Mouse (Mus musculus): Measurements from ENCODE around the gene Wnt11. TPM values are rescaled to one million over a fixed set of nuclear protein-coding genes. Genes with fewer than 3 reads are reported as not detected.

The Wnt11 gene
- polyA plus RNA-seq, 1 experiment: 1.5 TPM

DNA sequence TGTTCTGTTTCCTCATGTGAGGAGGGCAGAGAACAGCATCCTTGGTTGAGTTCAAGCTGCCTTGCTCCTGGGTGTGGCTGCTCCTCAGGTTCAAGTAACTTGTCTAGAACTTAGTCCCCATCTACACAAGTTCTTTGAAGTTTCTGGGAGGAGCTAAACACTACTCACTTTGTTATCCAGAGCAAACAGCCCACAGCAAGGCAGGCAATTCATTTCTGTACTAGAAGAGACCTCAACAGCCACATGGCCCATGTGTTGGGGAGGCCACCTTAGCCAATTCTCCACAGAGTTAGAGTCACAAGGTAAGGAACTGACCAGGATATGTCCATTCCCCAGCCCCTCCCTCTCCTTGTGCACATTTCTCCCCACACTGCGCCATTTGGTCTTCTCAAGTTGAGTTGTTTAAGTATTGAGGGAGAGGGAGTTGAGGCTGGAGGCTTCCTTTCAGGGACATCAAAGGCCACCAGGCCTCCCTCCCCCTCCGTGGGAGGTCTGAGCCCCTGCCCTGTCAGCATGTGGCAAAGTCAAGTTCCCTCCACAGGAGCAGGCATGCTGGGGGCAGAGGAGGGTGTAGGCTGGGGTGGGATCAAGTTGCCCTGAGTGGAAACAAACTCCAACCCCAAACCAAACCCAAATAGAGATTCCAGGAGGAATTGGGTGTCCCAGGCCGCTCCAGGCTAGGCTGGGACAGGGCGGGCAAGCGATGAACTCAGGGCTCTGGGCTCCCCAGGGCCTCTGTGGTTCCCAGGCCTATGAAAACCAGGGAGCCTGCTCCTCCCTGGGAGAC lies 37.4 kb upstream of the Wnt11 start:
- WGBS: 66% methylated on average over 5 of the region's 5 CpGs
- no peak for TF ChIP-seq POLR2A (IDR thresholded peaks at IDR 0.05; ENCODE audit: borderline replicate concordance, control insufficient read depth, low read depth, low read length)

DNA sequence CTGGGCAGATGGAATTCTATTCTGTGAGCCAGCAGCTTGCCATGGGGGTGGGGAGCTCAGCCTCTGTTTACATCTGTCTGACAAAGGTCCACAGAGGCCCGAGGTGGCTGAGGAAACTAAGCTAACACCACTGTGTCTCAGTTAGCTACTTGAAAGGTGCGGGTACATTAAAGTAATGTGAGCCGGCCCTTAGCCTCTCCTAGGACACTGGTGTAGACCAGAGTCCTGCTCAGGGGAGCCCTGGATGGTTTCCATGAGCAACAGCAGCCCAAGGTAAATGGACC lies 36.8 kb upstream of the Wnt11 start:
- H3K4me3 ChIP-seq (replicated peaks; ENCODE audit: control insufficient read depth, low read depth, low read length): no peak overlapping the region
- H3K4me1 ChIP-seq (ENCODE audit: control insufficient read depth, insufficient read depth, low read length): no peaks in the 10 kb centered on the region
- no peak for TF ChIP-seq POLR2A (IDR thresholded peaks at IDR 0.05; ENCODE audit: borderline replicate concordance, control insufficient read depth, low read depth, low read length)
- TF ChIP-seq CTCF (IDR thresholded peaks at IDR 0.05; ENCODE audit: control insufficient read depth, insufficient read depth, low read length): no peak
- 75% methylated on average over 3 of the region's 3 CpGs for WGBS
- H3K27ac ChIP-seq (ENCODE audit: control insufficient read depth, insufficient read depth, low read depth, low read length, poor library complexity): no peak overlapping the region

More for the DNA sequence above, 37.4 kb upstream of the Wnt11 start:
- no peak overlapping the region for H3K27ac ChIP-seq (ENCODE audit: control insufficient read depth, insufficient read depth, low read depth, low read length, poor library complexity)
- no peaks in the 10 kb centered on the region for H3K4me1 ChIP-seq (ENCODE audit: control insufficient read depth, insufficient read depth, low read length)
- no peak overlapping the region for H3K4me3 ChIP-seq (replicated peaks; ENCODE audit: control insufficient read depth, low read depth, low read length)

DNA sequence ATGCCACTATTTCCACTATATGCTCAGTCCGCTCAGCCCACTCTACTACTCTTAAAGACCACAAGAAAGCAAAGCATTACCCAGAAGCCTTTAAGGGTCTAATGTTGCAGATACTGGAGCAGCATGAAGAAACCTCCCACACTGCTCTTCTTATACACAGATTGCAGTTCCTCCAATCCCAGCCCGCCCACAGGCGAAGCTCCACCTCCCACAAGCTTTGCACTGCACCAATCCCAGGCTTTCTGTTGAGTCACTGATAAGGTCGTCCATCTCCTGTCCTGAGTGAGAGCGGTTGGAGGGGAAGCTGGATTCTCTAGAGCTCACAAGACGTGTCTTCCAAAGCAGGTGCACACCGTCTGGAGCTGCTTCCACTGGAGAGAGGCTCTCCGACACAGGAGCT lies 34.5 kb upstream of the Wnt11 start:
- 58% methylated on average over 8 of the region's 8 CpGs for WGBS
- Histone ChIP-seq H3K27ac (ENCODE audit: control insufficient read depth, insufficient read depth, low read depth, low read length, poor library complexity) (no peak overlapping the region), H3K4me1 (ENCODE audit: control insufficient read depth, insufficient read depth, low read length) (no peaks in the 10 kb centered on the region), H3K4me3 (replicated peaks; ENCODE audit: control insufficient read depth, low read depth, low read length) (no peak overlapping the region)
- TF ChIP-seq CTCF (IDR thresholded peaks at IDR 0.05; ENCODE audit: control insufficient read depth, insufficient read depth, low read length) (no peak), POLR2A (IDR thresholded peaks at IDR 0.05; ENCODE audit: borderline replicate concordance, control insufficient read depth, low read depth, low read length) (no peak)

DNA sequence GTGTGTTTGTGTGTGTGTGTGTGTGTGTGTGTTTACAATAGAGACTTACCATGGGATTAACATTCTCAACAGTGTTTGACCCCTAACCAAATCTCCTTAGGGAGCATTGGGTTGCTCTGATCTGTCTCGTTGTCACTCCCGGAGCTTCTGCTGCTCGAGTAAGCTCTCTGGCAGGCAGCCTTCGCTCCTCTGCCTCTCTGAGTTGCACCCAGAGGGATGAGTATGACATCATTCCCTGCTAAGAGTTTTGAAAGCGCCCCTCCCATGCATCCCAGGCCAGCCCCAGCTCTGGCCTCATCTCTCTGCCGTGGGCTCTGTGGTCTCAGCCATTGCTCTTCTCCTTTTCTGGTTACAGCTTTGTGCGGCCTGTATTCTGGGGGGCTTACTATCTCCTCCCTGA lies 33.8 kb upstream of the Wnt11 start:
- Histone ChIP-seq H3K4me3 (replicated peaks; ENCODE audit: control insufficient read depth, low read depth, low read length) (no peak overlapping the region), H3K4me1 (ENCODE audit: control insufficient read depth, insufficient read depth, low read length) (no peaks in the 10 kb centered on the region), H3K27ac (ENCODE audit: control insufficient read depth, insufficient read depth, low read depth, low read length, poor library complexity) (no peak overlapping the region)
- TF ChIP-seq POLR2A (IDR thresholded peaks at IDR 0.05; ENCODE audit: borderline replicate concordance, control insufficient read depth, low read depth, low read length): no peak
- TF ChIP-seq CTCF (IDR thresholded peaks at IDR 0.05; ENCODE audit: control insufficient read depth, insufficient read depth, low read length): no peak
- WGBS: 57% methylated on average over 7 of the region's 7 CpGs

DNA sequence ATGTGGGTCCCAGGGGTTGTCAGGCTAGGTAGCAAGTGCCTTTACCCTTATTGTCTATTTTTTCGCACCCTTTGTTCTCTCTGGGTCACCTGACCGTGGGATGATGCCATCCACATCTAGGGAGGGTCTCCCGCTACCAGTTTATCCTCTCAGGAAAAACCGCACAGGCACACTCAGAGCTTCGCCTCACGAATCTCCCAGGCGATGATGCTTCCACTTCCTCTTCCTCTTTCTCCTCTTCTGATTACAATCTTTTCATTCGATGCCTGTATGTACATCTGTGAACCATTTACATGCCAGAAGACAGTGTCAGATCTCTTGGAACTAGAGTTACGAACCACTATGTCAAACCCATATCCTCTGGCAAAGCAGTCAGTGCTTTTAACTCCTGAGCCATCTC lies 31.7 kb upstream of the Wnt11 start:
- TF ChIP-seq CTCF (IDR thresholded peaks at IDR 0.05; ENCODE audit: control insufficient read depth, insufficient read depth, low read length) (no peak), POLR2A (IDR thresholded peaks at IDR 0.05; ENCODE audit: borderline replicate concordance, control insufficient read depth, low read depth, low read length) (no peak)
- no peak overlapping the region for H3K4me3 ChIP-seq (replicated peaks; ENCODE audit: control insufficient read depth, low read depth, low read length)
- WGBS: 17% methylated on average over 9 of the region's 9 CpGs

DNA sequence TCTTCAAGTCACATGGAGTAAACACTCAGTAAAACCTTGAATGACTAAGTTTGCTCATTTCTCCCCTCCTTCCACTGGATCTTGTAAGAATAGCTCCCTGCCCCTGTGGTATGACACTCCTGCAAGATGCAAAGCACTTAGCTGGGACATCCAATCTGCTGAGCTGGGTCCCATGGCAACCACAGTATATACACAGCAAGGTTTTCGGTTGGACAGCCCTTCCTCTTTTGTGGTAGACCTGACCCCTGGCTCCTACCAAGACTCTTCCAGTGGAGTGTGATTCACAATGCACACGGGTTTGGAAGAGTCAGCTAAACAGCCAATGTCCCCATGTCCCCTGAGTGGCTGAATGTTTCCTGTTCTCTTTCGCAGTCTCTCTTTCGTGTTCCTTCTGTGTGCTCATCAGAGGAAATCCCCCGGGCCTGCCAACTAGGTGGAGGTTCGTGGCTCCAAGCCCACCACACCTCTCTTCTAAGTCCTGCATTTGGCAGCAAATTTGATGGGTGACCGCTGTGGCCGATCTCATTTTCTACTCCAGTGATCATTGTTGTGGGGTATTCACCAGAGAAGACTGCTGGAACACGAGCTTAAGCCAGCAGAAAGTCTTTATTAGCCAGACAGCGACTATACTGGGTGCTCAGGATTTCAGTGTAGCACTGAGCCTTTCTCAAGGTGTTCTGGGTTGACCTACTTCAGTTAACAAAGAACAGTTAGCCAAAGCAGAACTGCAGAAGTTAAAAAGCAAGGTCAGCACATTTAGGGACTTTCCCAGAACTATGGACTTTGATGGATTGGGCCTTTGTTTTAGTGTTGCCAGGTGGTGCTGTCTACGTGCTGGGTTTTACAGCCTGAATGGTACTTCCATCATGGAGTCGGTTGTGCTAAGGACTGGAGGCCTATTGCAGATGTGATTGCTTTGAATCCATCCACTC lies 29.8 kb upstream of the Wnt11 start:
- no peak for TF ChIP-seq POLR2A (IDR thresholded peaks at IDR 0.05; ENCODE audit: borderline replicate concordance, control insufficient read depth, low read depth, low read length)
- TF ChIP-seq CTCF (IDR thresholded peaks at IDR 0.05; ENCODE audit: control insufficient read depth, insufficient read depth, low read length): no peak
- Histone ChIP-seq H3K4me1 (ENCODE audit: control insufficient read depth, insufficient read depth, low read length) (no peaks in the 10 kb centered on the region; the same call in 1 of the 2 replicates), H3K27ac (ENCODE audit: control insufficient read depth, insufficient read depth, low read depth, low read length, poor library complexity) (no peak overlapping the region), H3K4me3 (replicated peaks; ENCODE audit: control insufficient read depth, low read depth, low read length) (no peak overlapping the region)
- WGBS: 34% methylated on average over 12 of the region's 12 CpGs

More for the DNA sequence above, 31.7 kb upstream of the Wnt11 start:
- Histone ChIP-seq H3K4me1 (ENCODE audit: control insufficient read depth, insufficient read depth, low read length) (no peaks in the 10 kb centered on the region), H3K27ac (ENCODE audit: control insufficient read depth, insufficient read depth, low read depth, low read length, poor library complexity) (no peak overlapping the region)

DNA sequence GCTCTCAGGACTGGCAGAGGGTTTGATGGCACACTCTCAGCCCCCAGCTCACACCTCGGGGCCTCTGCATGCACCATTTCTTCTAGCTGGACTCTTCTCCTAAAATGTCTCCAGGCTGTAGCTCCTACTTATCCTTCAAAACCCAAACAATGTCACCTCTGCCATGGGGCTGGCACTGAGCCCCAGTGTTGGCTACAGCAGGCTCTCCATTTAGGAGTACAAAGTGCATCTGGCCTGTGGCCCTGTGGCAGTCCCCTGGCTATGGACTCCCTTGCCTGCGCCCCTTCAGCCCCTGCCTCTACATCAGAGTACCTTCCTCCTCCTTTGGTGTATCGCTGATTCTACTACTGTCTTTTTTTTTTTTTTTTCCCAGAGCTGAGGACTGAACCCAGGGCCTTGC lies 28.0 kb upstream of the Wnt11 start:
- 83% methylated on average over 3 of the region's 3 CpGs for WGBS
- Histone ChIP-seq H3K4me1 (ENCODE audit: control insufficient read depth, insufficient read depth, low read length) (no peaks in the 10 kb centered on the region; the same call in 1 of the 2 replicates), H3K27ac (ENCODE audit: control insufficient read depth, insufficient read depth, low read depth, low read length, poor library complexity) (no peak overlapping the region), H3K4me3 (replicated peaks; ENCODE audit: control insufficient read depth, low read depth, low read length) (no peak overlapping the region)
- TF ChIP-seq POLR2A (IDR thresholded peaks at IDR 0.05; ENCODE audit: borderline replicate concordance, control insufficient read depth, low read depth, low read length) (no peak), CTCF (IDR thresholded peaks at IDR 0.05; ENCODE audit: control insufficient read depth, insufficient read depth, low read length) (no peak)

DNA sequence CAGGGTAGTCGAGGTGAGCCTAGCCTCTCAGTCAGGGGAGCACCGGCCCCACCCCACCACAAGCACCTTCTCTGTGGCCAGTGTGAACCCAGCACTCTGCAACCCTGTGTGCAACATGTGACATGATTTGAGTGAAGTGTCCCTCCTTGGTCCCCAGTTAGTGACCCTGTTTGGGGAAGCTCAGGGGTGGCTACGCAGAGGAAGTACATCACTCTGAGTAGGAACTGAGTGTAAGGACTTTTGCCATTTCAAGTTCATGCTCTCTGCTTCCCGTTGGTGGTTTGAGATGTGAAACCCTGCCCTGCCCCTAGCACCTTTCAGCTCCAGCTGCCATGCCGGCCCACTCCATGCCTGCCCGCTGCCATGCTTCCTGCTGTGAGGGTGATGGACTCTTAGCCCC lies 25.5 kb upstream of the Wnt11 start:
- H3K4me3 ChIP-seq (replicated peaks; ENCODE audit: control insufficient read depth, low read depth, low read length): no peak overlapping the region
- H3K27ac ChIP-seq (ENCODE audit: control insufficient read depth, insufficient read depth, low read depth, low read length, poor library complexity): no peak overlapping the region; the same call in 1 of the 2 replicates
- H3K4me1 ChIP-seq (ENCODE audit: control insufficient read depth, insufficient read depth, low read length): no peaks in the 10 kb centered on the region; the same call in 1 of the 2 replicates
- TF ChIP-seq CTCF (IDR thresholded peaks at IDR 0.05; ENCODE audit: control insufficient read depth, insufficient read depth, low read length) (no peak), POLR2A (IDR thresholded peaks at IDR 0.05; ENCODE audit: borderline replicate concordance, control insufficient read depth, low read depth, low read length) (no peak)
- 22% methylated on average over 6 of the region's 6 CpGs for WGBS

Data from bone marrow, adult 2 months (tissue).